Mouse (Mus musculus): ENCODE measurements around the gene Tex13b. TPM values are rescaled to one million over a fixed set of nuclear protein-coding genes. Genes with fewer than 3 reads are reported as not detected.

Gene Tex13b
- polyA plus RNA-seq (2015; fragmentation: Illumina TruSeq; extraction: RNeasy Lipid Tissue Mini Kit (QIAGEN cat#74804); ENCODE audit: insufficient read depth, low replicate concordance): not detected

DNA sequence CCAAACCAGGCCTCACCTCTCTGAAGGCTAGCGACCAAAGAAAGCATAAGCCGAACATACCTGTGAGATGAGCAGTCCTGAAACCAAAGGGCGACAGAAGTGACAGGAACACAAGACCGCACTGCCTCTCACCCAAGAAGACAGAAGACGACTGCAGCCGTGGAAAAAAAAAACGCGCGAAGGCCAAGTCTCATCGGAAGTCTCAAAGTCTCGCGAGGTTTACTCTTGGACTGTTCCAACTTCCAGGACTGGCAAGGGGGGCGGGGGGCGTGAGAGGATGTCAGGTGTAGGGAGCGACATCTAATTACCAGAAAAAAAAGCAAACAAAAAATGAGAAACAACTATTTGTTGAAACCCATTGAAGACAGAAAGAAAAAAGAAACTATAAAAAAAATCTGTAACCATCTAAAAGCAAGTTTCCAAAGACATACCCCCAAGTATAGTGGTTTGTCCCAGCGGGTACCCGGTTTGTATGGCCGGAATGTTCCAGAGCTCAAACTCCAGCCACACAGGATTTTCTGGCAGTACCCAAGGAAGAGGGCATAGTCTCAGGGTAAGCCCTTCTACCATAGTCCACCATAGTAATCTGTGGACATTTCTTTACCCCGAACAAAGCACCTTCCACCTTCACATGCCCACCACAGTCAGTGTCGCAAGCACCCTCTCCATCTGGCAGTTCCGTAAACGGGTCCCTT lies at the start of gene Tex13b:
Tex13b (minus strand) TSS at position 122 of the 695 bp plus-strand sequence.

Other genes with a start within 250 kb of the Tex13b start
- 319 TPM for gene Tsc22d3, start 212.8 kb downstream of the Tex13b start, polyA plus RNA-seq (2015; fragmentation: Illumina TruSeq; extraction: RNeasy Lipid Tissue Mini Kit (QIAGEN cat#74804); ENCODE audit: insufficient read depth, low replicate concordance)
- gene Mid2, start 148.8 kb downstream of the Tex13b start, polyA plus RNA-seq (2015; fragmentation: Illumina TruSeq; extraction: RNeasy Lipid Tissue Mini Kit (QIAGEN cat#74804); ENCODE audit: insufficient read depth, low replicate concordance): 6.7 TPM
- gene Vsig1, start 94.2 kb upstream of the Tex13b start, polyA plus RNA-seq (2015; fragmentation: Illumina TruSeq; extraction: RNeasy Lipid Tissue Mini Kit (QIAGEN cat#74804); ENCODE audit: insufficient read depth, low replicate concordance): 0.08 TPM
- 49.0 TPM for gene Psmd10, start 143.3 kb upstream of the Tex13b start, polyA plus RNA-seq (2015; fragmentation: Illumina TruSeq; extraction: RNeasy Lipid Tissue Mini Kit (QIAGEN cat#74804); ENCODE audit: insufficient read depth, low replicate concordance)
- gene Atg4a, start 143.5 kb upstream of the Tex13b start, polyA plus RNA-seq (2015; fragmentation: Illumina TruSeq; extraction: RNeasy Lipid Tissue Mini Kit (QIAGEN cat#74804); ENCODE audit: insufficient read depth, low replicate concordance): 56.5 TPM

Measured in spleen, adult 10 weeks (tissue).